Mouse (Mus musculus): ENCODE data around the gene Ift22.

- no peak for TF ChIP-seq POLR2A (IDR thresholded peaks at IDR 0.05; ENCODE audit: control insufficient read depth, extremely low read depth, insufficient read depth, low read length, poor library complexity)
- TF ChIP-seq CTCF (IDR thresholded peaks at IDR 0.05; ENCODE audit: borderline replicate concordance, control insufficient read depth, extremely low read depth, insufficient read depth, low read length, poor library complexity), result no peak
Observed at GRCm38 (mm10) chr5:136953015-136953414, 45.1 kb downstream of the Ift22 start, which contains the start of gene Fis1.
